Mouse (Mus musculus): Measurements from ENCODE around the gene Cwc25.

Cwc25 gene

DNA sequence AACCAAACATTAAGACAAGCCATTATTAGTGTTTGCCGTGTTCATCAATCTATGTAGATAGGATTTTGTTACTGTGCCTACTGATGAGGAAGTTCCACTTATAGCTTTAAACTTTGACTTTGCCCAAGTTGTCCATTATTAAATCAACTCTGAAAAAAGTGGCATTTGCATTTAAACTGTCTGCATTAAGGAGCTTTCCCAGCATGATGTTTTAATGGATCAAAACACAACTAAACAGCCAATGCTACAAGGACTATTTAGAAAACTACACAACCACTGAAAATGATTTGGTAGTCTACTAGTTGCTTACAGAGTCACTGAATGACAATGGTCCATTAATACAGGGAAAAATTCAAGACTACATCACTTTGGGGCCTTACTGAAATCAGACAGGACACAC, 12.6 kb upstream of the Cwc25 start:
- in situ Hi-C loops (cut with MboI; ENCODE audit: unreplicated experiment in 2 of 2): loop anchor here in 1 of 2 experiments (25.0 kb wide), 1 partner anchor 808 kb away; the partner anchor contains the start of genes Lrrc3c and Ormdl3

DNA sequence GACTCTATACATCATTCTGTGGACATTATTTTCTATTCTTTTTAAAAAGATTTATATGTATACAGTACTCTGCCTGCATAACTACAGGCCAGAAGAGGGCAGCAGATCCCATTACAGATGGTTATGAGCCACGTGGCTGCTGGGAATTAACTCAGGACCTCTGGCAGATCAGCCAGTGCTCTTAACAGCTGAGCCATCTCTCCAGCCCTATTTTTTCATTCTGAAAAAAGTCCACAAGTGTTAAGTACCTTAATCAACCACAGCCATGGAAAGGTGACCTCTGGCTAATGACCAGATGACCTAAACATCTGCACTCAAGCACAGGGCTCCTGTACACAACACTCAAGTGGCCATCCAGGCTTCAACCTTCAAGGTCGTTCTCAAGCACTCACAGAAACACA, 10.8 kb upstream of the Cwc25 start:
- in situ Hi-C loops (cut with MboI; ENCODE audit: unreplicated experiment in 2 of 2): loop anchor here in 1 of 2 experiments (25.0 kb wide), 1 partner anchor 810 kb away; the partner anchor contains the start of genes Lrrc3c and Ormdl3

DNA sequence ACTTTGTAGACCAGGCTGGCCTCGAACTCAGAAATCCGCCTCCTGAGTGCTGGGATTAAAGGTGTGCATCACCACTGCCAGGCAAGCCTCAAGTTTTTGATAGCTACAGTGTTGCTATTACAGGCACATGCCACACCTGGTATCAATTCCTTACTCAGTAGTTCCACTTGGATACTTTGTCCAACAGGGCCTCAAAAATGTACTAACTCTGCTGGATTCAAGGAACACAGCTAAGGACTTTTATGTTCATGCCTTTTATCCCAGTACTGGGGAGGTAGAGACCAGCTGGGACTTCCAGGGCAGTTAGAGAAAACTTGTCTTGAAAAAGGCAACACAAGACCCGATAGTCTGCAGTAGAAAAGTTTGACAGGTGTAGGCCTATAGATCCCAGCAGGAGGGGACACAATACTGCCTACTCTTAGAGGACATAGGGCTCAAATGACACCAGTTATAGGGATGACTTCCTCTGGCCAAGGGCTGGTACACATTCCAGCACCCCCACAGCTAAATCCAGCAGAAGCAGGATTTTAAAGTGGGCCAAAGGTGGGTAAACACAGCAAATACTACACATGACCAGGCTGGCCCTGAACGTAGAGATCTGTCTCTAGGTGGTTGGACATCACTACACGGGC, 10.3 kb upstream of the Cwc25 start:
- in situ Hi-C loops (cut with MboI; ENCODE audit: unreplicated experiment in 2 of 2): loop anchor here in 1 of 2 experiments (25.0 kb wide), 1 partner anchor 811 kb away; the partner anchor contains the start of genes Lrrc3c and Ormdl3

DNA sequence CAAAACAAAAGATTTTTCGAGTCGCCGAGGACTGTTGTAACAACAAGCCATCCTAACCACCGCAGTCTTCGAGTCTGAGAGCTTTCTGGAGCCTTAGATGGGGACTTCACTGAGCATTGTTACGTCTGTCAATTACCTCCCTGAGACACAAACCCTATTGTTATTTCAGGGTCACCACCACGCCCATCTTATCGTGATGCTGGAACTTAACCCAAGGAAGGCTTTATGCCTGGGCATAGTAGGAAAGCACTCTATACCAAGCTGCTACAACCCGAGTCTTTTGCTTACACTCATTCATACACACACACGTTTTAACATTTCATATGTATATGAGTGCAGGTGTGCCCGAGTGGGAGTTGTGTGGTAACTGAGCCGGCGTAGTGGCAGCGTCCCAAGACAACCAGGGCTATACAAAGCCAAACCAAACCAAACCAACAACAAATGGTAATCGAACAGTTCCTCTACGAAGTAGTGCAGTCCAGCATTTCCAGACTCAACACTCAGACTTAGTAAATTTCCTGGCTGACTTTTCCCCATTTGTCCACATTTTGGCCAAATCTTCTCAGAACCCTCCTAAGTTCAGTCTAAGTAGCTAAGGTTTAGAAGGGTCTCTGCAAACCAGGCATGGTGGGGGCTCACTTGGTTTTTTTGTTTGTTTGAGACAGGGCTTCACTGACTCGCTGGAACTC, 9.6 kb upstream of the Cwc25 start, which contains the start of gene 1700001P01Rik:
TSS of gene 1700001P01Rik (minus strand) at position 111 of the 689 bp plus-strand sequence.
- in situ Hi-C loops (cut with MboI; ENCODE audit: unreplicated experiment in 2 of 2): loop anchor here in 1 of 2 experiments (25.0 kb wide), 1 partner anchor 811 kb away; the partner anchor contains the start of genes Lrrc3c and Ormdl3

DNA sequence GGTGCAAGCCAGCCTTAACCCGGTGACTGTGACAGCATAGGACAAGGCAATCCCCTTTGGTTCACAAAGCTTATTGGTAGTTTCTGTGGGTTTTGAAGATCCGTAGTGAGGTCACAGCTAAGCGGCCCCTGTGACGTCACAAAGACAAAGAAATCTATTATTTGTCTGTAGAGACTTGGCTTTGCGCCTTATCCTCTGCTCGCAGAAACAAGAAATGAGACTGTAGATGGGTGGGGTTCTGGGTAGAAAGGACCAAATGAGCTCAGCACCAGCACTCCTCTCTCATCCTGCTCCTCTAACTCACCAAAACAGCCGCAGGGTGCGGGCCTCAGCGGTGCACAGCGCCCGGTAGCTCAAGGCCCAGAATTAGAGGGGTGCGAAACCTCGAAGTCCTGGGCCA, 8.8 kb upstream of the Cwc25 start:
- in situ Hi-C loops (cut with MboI; ENCODE audit: unreplicated experiment in 2 of 2): loop anchor here in 1 of 2 experiments (25.0 kb wide), 1 partner anchor 812 kb away; the partner anchor contains the start of genes Lrrc3c and Ormdl3

DNA sequence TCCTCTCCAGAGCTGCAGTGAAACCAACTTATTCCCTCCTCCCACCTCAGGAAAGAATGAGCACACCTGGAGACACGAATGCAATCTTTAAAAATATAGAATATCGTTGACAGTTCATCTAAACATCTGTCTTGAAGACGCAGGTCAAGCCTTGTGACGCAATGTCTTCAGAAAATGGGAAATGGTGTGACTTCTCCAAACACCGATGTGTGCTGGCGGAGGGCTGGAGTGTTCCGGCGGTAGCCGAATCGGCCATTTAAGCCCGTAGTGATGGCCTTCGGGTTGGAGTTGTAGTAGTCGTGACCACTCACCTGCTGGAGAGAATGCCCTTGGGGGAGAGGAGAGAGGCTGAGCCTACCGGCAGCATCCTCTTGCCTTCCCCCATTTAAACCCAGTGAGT, 5.1 kb upstream of the Cwc25 start:
- in situ Hi-C loops (cut with MboI; ENCODE audit: unreplicated experiment in 2 of 2): no loop called here

DNA sequence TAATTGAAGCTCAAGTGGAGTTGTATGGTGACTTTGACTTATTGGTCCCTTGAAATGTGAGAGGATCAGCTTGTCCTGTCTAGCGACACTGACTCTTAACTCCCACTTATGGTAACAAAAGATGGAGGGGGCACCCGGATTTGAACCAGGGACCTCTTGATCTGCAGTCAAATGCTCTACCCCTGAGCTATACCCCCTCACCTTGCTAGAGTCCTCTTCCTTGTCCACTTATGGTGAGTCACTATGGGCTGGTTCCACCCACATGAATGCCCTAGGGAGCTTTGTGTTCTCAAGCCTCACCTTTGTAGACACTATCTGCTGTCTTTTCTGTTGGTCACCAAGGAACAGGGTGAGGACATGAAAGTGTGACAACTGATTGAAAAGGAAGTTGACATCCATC, 3.3 kb upstream of the Cwc25 start:
- in situ Hi-C loops (cut with MboI; ENCODE audit: unreplicated experiment in 2 of 2): no loop called here

DNA sequence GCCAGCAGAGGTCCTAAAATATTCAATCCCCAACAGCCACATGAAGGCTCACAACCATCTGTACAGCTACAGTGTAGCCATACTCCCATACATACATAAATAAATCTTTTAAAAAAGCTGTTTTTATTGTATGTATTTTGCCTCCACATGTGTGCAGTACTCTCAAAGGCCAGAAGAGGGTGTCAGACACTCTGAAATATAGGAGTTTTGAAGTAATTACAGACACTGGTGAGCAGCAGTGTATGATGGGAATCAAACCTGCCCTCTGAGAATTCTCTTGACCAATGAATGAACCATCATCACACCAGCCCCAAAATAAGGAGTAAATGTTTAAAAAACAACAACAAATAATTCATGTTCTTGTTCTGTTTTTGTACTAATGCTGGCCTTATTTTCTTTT, 4.7 kb downstream of the Cwc25 start:
- in situ Hi-C loops (cut with MboI; ENCODE audit: unreplicated experiment in 2 of 2): no loop called here

DNA sequence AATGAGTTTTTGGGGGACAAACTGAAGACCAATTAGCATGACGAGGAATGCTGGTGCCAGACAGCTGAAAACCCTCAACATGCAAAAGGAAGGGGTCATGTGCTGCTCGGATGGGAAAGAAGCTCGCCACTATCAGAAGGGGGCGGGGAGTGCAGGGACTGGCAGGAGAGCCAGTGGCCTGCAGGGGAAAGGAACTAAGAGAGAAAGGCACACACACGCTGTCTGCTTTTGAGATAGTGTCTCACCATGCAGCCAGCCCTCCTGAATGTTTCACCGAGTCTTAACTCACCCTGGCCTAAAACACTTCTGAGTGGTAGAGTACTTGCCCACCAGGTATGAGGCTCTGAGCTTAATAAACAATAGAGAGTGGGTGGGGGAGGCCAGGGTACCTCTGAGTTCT, 7.4 kb downstream of the Cwc25 start:
- in situ Hi-C loops (cut with MboI; ENCODE audit: unreplicated experiment in 2 of 2): no loop called here

DNA sequence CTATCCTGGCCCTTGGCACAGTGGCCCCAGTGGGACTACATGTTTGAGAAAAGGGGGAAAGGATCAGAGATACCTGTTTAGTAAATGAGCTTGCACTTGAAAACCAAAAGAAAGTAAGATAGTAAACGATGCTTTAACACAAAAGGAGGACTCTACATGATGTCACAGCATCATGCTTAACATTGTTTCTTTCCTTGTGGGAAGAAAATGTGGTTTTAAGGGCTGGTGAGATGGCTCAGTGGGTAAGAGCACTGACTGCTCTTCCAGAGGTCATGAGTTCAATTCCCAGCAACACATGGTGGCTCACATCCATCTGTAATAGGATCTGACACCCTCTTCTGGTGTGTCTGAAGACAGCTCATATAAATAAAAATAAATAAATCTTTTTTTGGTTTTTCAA, 8.2 kb downstream of the Cwc25 start:
- in situ Hi-C loops (cut with MboI; ENCODE audit: unreplicated experiment in 2 of 2): no loop called here

DNA sequence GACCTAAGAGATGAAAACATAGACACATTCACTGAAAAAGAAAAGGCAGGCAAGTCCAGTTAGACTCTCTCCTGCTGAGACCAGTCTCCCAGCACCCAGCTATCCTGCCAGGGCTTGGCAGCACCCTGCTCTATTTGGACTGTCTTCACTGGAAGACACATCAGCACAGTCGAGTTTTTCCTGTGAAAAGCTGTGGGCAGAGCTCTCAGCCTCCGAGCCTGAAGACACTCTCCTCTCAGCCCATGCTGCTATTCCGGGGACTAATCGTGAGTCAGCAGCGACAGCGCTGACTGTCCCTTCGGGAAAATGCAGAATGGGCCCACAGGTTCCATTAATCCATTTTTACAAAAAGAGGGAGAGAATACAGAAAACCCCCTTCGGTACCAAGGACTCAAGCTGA, 13.1 kb downstream of the Cwc25 start:
- in situ Hi-C loops (cut with MboI; ENCODE audit: unreplicated experiment in 2 of 2): no loop called here

DNA sequence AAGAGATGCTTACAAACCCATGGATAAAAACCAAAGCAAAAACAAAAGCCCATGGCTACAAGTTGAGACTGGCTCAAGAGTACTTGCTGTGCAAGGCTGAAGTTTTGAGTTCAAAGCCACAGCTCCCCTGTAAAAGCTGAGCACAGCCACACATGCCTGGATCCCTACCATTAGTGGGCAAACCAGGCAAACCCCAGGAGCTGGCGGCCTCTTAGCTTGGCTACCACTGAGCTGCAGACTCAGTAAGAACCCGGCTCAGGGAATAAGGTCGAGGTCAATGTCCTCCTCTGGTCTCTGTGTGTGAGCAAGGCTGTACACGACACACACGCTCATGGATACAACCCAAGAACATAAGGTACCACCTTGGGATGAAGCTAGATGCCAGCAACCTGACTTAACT, 17.9 kb downstream of the Cwc25 start:
- in situ Hi-C loops (cut with MboI; ENCODE audit: unreplicated experiment in 2 of 2): no loop called here

DNA sequence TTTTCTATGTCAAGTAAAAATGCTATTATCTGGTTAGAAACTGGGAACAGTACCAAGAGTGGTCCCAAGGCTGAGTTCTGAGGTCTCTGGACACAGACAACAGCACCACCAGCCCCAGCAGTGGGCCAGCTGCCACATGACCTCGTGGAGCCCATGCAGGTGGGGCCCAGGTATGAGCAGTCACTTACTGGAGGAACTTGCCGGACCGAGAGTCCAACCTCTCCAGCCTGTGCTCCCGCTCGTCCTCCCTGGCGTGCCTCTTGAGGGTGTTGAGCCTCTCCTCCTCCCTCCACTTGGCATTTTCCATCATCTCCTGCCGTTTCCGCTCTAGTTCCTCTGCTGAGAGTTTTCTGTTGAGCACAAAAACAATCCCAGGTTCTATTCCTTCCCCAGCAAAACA, 18.6 kb downstream of the Cwc25 start:
- in situ Hi-C loops (cut with MboI; ENCODE audit: unreplicated experiment in 2 of 2): no loop called here

DNA sequence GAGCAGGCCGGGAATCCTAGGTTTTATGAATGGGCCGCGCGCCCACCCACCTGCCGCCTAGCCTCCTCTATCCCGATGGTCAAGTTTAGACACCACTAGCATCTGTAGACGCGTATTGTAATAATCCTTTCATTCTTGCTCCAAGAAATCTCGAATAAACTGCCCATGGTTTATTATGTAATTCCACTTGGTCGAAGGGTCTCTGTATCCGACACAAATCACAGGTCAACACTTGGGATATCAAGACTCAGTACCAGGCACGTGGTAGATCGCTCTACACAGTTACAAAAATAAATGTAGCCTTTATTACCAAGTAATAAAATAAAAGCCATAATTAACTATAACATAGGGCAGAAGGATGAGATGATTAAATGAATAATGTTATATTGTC, 21.0 kb downstream of the Cwc25 start:
- in situ Hi-C loops (cut with MboI; ENCODE audit: unreplicated experiment in 2 of 2): no loop called here

DNA sequence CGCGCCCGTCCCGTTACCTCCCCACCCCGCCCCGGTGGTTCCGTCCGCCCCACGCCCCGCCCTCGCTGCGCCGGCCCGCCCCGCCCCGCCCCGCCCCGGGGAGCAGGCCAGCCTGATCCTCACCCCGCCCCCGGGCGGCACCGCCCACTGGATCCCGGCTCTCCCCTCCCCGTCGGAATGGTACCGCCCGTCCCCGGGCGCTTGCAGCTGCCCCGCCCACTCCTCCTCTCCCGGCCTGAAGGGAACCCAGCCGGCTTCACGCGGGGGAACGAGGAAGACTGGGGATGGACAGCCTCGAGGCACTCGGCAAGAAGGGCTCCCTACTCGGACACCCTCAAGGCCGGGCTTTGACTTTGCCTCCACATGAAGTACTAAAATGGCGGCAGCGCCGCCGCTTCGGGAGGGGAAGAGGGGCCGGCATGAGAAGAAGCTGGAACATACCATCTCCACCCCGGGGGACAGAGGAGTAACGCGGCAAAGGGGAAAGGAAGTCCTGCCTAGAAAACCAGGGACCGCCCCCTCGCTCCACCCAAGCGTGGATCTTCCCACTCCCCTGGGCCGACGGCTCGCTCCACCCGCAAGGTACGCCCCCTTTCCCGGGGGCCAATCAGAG, 21.5 kb downstream of the Cwc25 start:
- in situ Hi-C loops (cut with MboI; ENCODE audit: unreplicated experiment in 2 of 2): no loop called here

DNA sequence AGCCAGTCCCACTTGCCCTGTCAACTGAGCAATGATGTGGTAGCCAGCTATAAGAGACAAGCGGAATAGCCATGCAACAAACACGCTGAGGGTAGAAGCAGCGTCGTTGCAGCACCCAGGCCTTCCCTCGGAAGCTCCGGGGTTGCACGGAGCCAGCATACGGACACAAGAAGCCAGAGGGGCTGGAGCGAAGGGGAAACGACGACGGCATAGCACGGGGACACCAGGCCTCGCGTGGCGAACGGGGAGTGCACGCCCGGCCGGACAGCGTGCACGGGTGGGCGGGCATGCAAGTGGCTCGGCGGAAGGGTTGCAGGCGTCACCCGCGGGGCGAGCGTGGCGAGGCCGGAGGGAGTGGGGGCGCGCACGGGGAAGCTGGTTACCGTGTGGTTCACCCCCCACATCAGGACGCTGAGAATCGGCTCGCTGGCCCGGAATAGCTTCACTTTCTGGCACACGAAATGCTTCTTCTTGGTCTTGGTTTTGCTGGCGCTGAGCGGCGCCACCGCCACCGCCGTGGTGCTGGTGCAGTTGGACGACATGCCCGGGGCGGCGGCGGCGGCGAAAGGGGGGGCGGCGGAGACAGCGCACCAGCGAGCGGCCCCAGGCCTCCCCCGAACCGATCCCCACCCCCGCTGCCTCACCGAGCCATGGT, 22.2 kb downstream of the Cwc25 start, which contains the start of gene Pip4k2b:
TSS of gene Pip4k2b (minus strand) at position 642 of the 655 bp plus-strand sequence.
- in situ Hi-C loops (cut with MboI; ENCODE audit: unreplicated experiment in 2 of 2): no loop called here

DNA sequence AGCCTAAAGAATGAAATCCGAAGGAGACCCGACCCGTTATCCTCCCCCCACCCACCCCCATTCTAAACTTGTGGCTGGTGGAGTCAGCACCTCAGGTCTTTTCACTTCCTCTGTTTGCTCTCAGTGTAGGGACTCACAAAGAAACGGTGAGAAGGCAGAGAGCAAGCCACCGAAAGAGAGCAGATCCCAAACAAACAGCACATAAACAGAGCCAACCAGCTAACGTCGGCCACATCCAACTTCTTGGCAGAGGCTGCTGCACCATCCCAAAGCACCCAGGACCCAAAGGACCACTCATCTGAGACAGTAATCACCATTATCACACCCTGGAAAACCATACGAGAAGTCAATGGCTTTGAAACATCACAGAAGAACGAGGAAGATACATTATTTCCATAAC, 22.9 kb downstream of the Cwc25 start:
- in situ Hi-C loops (cut with MboI; ENCODE audit: unreplicated experiment in 2 of 2): no loop called here

DNA sequence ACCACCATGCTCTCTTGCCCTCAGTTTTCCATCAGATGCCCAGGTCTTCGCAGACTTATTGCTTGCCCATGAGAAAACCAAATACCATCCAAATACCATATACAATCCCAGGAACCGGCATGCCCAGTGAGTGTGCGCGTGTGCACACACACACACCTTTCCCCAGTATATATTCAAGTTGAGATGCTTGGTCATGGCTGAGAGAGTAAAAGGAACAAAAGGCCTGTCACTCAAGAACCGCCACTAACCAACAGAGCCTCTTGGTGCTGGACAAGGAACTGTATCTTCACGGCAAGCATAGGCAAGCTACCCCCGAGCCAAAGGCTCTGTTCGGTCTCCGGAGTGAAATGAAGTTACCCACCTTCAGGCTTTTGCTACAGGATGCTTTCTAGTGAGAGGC, 23.8 kb downstream of the Cwc25 start:
- in situ Hi-C loops (cut with MboI; ENCODE audit: unreplicated experiment in 2 of 2): no loop called here

DNA sequence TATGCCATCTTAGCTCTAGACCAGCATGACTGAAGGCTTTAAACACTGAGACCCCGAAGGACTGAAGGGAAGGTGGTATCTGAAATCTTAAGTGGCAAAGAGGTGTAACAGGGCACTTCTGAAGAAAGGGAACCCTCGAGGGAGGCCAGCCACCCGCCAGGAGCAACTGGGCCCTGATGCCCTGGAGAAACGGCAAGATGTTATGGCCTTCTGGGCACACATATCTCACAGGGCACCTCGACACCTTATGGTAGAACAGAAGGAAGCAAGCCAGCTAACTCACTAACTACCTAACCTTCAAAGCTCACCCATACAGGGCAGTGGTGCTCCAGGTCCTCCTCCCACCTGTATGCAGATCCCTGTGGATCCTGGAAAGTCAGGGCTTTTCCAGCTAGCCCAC, 24.2 kb downstream of the Cwc25 start:
- in situ Hi-C loops (cut with MboI; ENCODE audit: unreplicated experiment in 2 of 2): no loop called here

DNA sequence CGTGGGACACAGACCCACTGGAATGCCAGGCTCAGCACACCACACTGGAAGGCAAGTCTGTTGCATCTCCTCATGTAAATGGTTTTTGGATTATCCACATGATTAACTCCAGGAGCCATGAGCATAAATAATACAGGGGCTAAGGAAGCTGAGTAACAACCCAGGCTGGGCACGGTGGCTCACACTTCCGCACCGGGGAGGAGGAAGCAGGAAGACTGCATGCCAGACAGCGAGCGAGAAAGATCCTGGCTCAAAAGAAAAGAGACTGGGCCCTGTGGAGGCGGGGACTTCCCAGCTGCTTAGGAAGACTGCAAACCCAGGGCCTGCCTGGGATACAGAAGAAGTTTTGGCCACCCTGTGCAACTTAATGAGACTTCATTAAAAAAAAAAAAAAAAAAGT, 26.2 kb downstream of the Cwc25 start:
- in situ Hi-C loops (cut with MboI; ENCODE audit: unreplicated experiment in 2 of 2): no loop called here

DNA sequence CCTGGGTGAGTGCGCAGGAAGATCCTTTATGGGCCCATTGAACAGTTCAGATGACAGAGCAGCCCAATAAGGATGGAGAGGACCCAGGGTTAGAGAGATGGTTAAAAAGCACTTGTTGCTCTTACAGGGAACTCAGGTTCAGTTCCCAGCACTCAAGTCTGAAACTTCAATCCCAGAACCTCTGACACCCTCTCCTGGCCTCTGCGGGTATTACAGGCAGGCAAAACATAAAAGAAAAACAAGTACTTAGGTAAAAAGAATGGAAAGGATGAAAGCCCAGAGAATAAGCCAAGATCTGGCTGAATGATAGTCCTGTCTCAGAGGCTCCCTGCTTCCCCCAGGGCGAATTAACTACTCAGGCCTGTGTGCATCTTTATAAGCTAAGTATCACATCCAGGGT, 27.2 kb downstream of the Cwc25 start:
- in situ Hi-C loops (cut with MboI; ENCODE audit: unreplicated experiment in 2 of 2): loop anchor here in 1 of 2 experiments (5.0 kb wide), 1 partner anchor 97 kb away; no protein-coding TSS in a partner anchor
